Mouse (Mus musculus): ENCODE results near the gene Eif2b2.
A peak's percentile ranks its signal among the peaks of the same experiment; 100 is the strongest.

Eif2b2 gene

GRCm38 (mm10) chr12:85256074-85256751, 36.9 kb downstream of the Eif2b2 start:
- DNase-seq (ENCODE audit: low spot score in 2 of 2), result no peak

- no peak for DNase-seq (ENCODE audit: low spot score in 2 of 2)
Measured at GRCm38 (mm10) chr12:85257008-85257639, 37.8 kb downstream of the Eif2b2 start.

- no peak for DNase-seq (ENCODE audit: low spot score in 2 of 2)
Measured at GRCm38 (mm10) chr12:85262489-85262888, 43.2 kb downstream of the Eif2b2 start.

- peak in 1 of 2 experiments; percentile 20 for DNase-seq (ENCODE audit: low spot score in 2 of 2)
Measured at GRCm38 (mm10) chr12:85263190-85263589, 43.9 kb downstream of the Eif2b2 start.

- DNase-seq (ENCODE audit: low spot score in 2 of 2), result no peak
Measured at GRCm38 (mm10) chr12:85264531-85264930, 45.2 kb downstream of the Eif2b2 start.

GRCm38 (mm10) chr12:85264940-85265339, 45.7 kb downstream of the Eif2b2 start:
- DNase-seq (ENCODE audit: low spot score in 2 of 2), result no peak

- no peak for DNase-seq (ENCODE audit: low spot score in 2 of 2)
Measured at GRCm38 (mm10) chr12:85266248-85266647, 47.0 kb downstream of the Eif2b2 start.

GRCm38 (mm10) chr12:85269821-85270220, 50.5 kb downstream of the Eif2b2 start:
- DNase-seq (ENCODE audit: low spot score in 2 of 2), result no peak

- DNase-seq (ENCODE audit: low spot score in 2 of 2), result peak; percentile 62 to 86
Measured at GRCm38 (mm10) chr12:85270319-85270718, 51.0 kb downstream of the Eif2b2 start, which contains the start of gene Mlh3. TSS of gene Mlh3 (minus strand) at chr12:85270599.

- no peak for DNase-seq (ENCODE audit: low spot score in 2 of 2)
Measured at GRCm38 (mm10) chr12:85271132-85271842, 52.0 kb downstream of the Eif2b2 start.

- DNase-seq (ENCODE audit: low spot score in 2 of 2), result no peak
Measured at GRCm38 (mm10) chr12:85271843-85272206, 52.5 kb downstream of the Eif2b2 start.

GRCm38 (mm10) chr12:85273508-85273907, 54.2 kb downstream of the Eif2b2 start:
- DNase-seq (ENCODE audit: low spot score in 2 of 2), result no peak
